Mouse (Mus musculus) lung, postnatal 0 days (tissue): ENCODE results near the gene A930018P22Rik. TPM values are rescaled to one million over a fixed set of nuclear protein-coding genes. Genes with fewer than 3 reads are reported as not detected.

Source experiments
- ATAC-seq: fragments of 200-750 bp; cut with Nextera tagmentation; 2 replicates; pipeline ENCODE4 v1.8.0; 2017; ENCODE audit warnings: moderate library complexity
- DNase-seq: peaks from one replicate; pipeline ENCODE4 v3.0.0-alpha.2; 2016; ENCODE audit warnings: low spot score
- H3K27ac ChIP-seq: fragments of 300-500 bp; sonication (generic); 2 replicates; pipeline ENCODE4 v1.5.1; 2014; ENCODE audit warnings: antibody characterized with exemption, mild to moderate bottlenecking, low read length, mixed read lengths
- H3K27me3 ChIP-seq: fragments of 300-500 bp; sonication (generic); replicated peaks from 2 replicates; pipeline ENCODE4 v1.6.1; 2014; ENCODE audit warnings: low read length, mixed read lengths; ENCODE audit not compliant: insufficient read depth
- H3K36me3 ChIP-seq: fragments of 300-500 bp; sonication (generic); 2 replicates; pipeline ENCODE4 v1.6.1; 2014; ENCODE audit warnings: low read length, mixed read lengths; ENCODE audit not compliant: insufficient read depth
- H3K4me1 ChIP-seq: fragments of 300-500 bp; sonication (generic); 2 replicates; pipeline ENCODE4 v1.6.1; 2014; ENCODE audit warnings: antibody characterized with exemption, low read depth, low read length, mixed read lengths; ENCODE audit not compliant: insufficient read depth
- H3K4me2 ChIP-seq: fragments of 300-500 bp; sonication (generic); replicated peaks from 2 replicates; pipeline ENCODE4 v1.6.1; 2014; ENCODE audit warnings: low read depth, mild to moderate bottlenecking, low read length, moderate library complexity, mixed read lengths
- H3K4me3 ChIP-seq: fragments of 300-500 bp; sonication (generic); 2 replicates; pipeline ENCODE4 v1.5.1; 2014; ENCODE audit warnings: low read depth, low read length
- H3K9ac ChIP-seq: fragments of 300-500 bp; sonication (generic); replicated peaks from 2 replicates; pipeline ENCODE4 v1.6.1; 2014; ENCODE audit warnings: low read depth, mild to moderate bottlenecking
- H3K9me3 ChIP-seq: fragments of 300-500 bp; sonication (generic); 2 replicates; pipeline ENCODE4 v1.6.1; 2016; ENCODE audit warnings: low read length, mixed read lengths
- CTCF ChIP-seq: IDR thresholded peaks from 2 replicates; pipeline ENCODE4 v1.5.1; 2016; ENCODE audit warnings: antibody characterized with exemption, mild to moderate bottlenecking
- EP300 ChIP-seq: IDR thresholded peaks from 2 replicates; pipeline ENCODE4 v1.6.1; 2016; ENCODE audit warnings: antibody characterized with exemption, mild to moderate bottlenecking, control low read depth
- WGBS: fragments of 180-500 bp; shearing (Covaris S2); extraction: QIAGEN DNeasy Blood & Tissue Kit; methylation state at CpG from one replicate; pipeline ENCODE4 v1.1.7; 2014; 5-methylcytosine and 5-hydroxymethylcytosine counted together
- polyA plus RNA-seq: library from polyadenylated mRNA; unstranded; fragments of >200 nt; fragmentation: Nextera tagmentation; extraction: Ambion mirVana; gene quantifications from 2 replicates; pipeline ENCODE4 v1.2.1, GENCODE M21; 2015

A930018P22Rik gene
- polyA plus RNA-seq, 1 experiment from 2014 or later: 0.14 TPM

DNA sequence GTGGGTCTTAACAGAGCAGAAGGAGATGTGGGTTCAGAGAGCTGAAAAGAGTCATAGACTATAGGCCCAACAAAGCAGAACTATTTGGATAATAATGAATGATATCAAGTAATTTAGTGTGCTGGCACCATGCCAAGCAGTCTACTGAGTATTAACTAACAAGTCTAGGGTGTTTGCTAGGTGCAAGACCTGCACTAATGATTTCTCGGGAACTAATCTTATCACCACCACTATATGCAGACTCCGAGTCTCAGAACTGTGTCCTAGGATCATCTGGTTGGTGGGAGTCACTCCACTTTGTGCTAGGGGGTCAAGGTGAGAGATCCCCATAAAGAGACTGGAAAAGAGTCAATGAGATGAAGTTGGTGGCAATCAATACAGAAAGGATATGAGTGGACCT lies 43.1 kb downstream of the A930018P22Rik start:
- TF ChIP-seq EP300 (no peak), CTCF (no peak)
- no peak overlapping the region for H3K27ac ChIP-seq
- 60% methylated on average over 2 of the region's 2 CpGs for WGBS
- DNase-seq: no peak
- no peak overlapping the region for H3K9ac ChIP-seq
- no peaks in the 10 kb centered on the region for H3K36me3 ChIP-seq
- no peaks in the 10 kb centered on the region for H3K4me1 ChIP-seq
- H3K9me3 ChIP-seq: no peaks in the 10 kb centered on the region
- H3K4me2 ChIP-seq: no peak overlapping the region
- H3K27me3 ChIP-seq: no peaks in the 10 kb centered on the region
- H3K4me3 ChIP-seq: no peak overlapping the region
- ATAC-seq: no peak

DNA sequence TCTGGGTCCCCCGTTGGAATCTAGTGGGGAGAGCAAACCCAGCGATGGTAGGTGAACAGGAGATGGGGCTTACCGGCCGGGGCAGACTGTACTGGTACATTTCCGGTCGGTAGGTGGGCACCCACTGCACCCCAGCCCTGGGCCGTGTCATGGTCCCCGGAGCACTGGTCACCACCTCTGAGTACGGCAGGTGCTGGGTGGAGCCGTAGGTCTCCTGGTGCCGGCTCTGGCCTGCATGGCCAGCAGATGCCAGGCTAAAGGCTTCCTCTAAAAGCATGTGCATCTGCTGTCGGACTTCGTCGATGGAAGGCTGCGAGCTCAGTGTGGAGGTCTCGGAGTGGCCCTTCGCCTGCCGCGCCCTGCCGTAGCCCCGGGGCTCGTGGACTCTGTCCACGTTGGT lies 45.2 kb downstream of the A930018P22Rik start:
- Histone ChIP-seq H3K4me2 (no peak overlapping the region), H3K4me1 (no peaks in the 10 kb centered on the region), H3K36me3 (no peaks in the 10 kb centered on the region), H3K4me3 (no peak overlapping the region), H3K27ac (no peak overlapping the region), H3K9me3 (no peaks in the 10 kb centered on the region), H3K9ac (no peak overlapping the region), H3K27me3 (no peaks in the 10 kb centered on the region)
- DNase-seq: no peak
- no peak for TF ChIP-seq EP300
- no peak for TF ChIP-seq CTCF
- 94% methylated on average over 23 of the region's 23 CpGs for WGBS
- ATAC-seq: no peak

DNA sequence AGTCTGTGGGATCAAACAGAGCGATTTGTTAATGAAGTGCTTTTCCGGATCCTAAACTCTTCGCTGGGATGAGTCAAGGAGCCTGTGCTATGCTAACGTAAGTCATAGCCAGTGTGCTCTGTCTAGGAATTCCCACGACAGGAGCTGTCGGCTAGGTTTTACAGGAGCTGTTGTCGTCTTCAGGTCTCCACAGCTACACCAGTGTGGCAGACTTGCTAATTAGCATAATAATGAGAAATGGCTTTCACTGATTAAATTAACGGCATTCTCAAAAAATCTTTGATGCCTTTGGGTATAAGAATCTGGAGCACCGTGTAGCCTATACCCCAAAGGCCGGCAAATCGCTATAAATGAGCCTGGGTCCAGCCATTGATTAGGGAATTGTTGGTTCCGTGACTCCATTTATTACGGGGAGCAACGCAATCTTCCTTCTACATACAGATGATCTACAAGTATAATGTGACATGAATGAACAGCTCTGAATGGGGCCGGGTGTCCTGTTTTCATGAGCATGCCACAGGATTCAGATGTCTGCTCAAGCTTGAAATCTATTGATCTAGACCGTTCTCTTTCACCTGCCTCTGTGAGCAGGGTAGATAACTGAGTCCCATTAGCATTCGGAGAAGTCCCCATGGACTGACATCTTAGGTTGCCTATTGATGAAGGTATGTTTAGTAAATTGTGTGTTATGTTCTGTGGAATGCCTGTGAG lies 45.8 kb downstream of the A930018P22Rik start:
- no peaks in the 10 kb centered on the region for H3K27me3 ChIP-seq
- no peak overlapping the region for H3K4me3 ChIP-seq
- DNase-seq: no peak
- TF ChIP-seq EP300 (no peak), CTCF (no peak)
- H3K4me2 ChIP-seq: no peak overlapping the region
- H3K27ac ChIP-seq: no peak overlapping the region
- no peak overlapping the region for H3K9ac ChIP-seq
- H3K4me1 ChIP-seq: no peaks in the 10 kb centered on the region
- ATAC-seq: no peak
- H3K9me3 ChIP-seq: no peaks in the 10 kb centered on the region
- no peaks in the 10 kb centered on the region for H3K36me3 ChIP-seq
- WGBS: 93% methylated on average over 17 of the region's 17 CpGs

DNA sequence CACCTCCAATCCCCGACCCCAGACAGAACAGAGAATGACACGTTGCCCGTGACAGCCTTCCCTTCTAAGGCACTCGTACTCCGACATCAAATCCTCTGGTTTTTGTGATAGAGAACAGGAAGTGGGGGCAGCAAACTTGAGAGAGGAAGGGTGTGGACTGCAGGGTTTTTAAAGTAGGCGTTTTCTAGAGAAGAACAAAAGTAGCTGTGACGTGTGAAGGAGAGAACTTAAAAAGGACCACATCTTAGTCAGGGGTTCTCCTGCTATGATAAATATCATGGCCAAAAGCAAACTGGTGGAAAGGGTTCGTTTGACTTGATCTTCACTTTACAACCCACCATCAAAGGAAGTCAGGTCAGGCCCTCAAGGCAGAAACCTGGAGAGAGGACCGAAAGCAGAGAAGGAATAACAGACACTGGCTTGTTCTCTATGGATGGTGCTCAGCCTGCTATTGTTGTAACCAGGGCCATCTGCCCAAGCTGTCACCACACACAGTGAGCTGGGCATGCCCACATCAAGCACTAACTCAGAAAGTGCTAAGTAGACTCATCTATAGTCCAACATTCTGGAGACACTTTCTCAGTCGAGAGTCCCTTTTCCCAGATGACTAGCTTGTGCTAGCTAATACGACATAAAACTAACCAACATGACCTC lies 50.3 kb downstream of the A930018P22Rik start:
- H3K9ac ChIP-seq: no peak overlapping the region
- no peak overlapping the region for H3K27ac ChIP-seq
- no peaks in the 10 kb centered on the region for H3K27me3 ChIP-seq
- H3K4me3 ChIP-seq: no peak overlapping the region
- ATAC-seq (no peak), DNase-seq (no peak)
- H3K9me3 ChIP-seq: no peaks in the 10 kb centered on the region
- H3K36me3 ChIP-seq: no peaks in the 10 kb centered on the region
- no peaks in the 10 kb centered on the region for H3K4me1 ChIP-seq
- no peak for TF ChIP-seq EP300
- TF ChIP-seq CTCF: no peak
- 43% methylated on average over 11 of the region's 11 CpGs for WGBS
- H3K4me2 ChIP-seq: no peak overlapping the region

DNA sequence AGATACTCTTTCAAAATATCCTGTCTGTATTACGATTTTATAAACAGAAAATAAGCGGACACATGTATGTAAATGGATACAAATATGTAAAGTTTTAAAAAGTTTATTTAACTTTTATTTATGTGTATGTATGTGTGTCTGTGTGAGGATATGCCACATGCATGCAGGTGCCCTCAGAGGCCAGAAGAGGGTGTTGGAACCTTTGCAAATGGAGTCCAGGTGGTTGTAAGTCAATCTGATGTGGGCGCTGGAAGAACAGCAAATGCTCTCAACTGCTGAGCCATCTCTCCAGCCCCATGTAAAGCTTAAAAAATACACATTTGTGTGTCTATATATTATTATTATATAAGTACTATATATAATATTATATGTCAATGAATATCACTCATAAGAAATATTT lies 50.9 kb downstream of the A930018P22Rik start:
- WGBS: 83% methylated on average over 3 of the region's 3 CpGs
- no peak overlapping the region for H3K4me2 ChIP-seq
- TF ChIP-seq EP300 (no peak), CTCF (no peak)
- H3K4me3 ChIP-seq: no peak overlapping the region
- no peak for ATAC-seq
- no peak overlapping the region for H3K9ac ChIP-seq
- H3K36me3 ChIP-seq: no peaks in the 10 kb centered on the region
- no peaks in the 10 kb centered on the region for H3K27me3 ChIP-seq
- no peak overlapping the region for H3K27ac ChIP-seq
- no peak for DNase-seq
- H3K9me3 ChIP-seq: no peaks in the 10 kb centered on the region
- no peaks in the 10 kb centered on the region for H3K4me1 ChIP-seq

Other genes with a start within 250 kb of the A930018P22Rik start
- gene Lmo2, start 164.8 kb upstream of the A930018P22Rik start, polyA plus RNA-seq: 30.6 and 46.5 TPM in 2 replicates
- 38.3 and 40.9 TPM in 2 replicates for gene Fbxo3, start 95.0 kb upstream of the A930018P22Rik start, polyA plus RNA-seq
- 1.4 and 1.6 TPM in 2 replicates for gene 4931422A03Rik, start 94.4 kb upstream of the A930018P22Rik start, polyA plus RNA-seq
- gene Gm10912, start 56.9 kb upstream of the A930018P22Rik start, polyA plus RNA-seq: not detected in 2 replicates
- gene Gm10799, start 54.2 kb upstream of the A930018P22Rik start, polyA plus RNA-seq: not detected in 2 replicates
- 3.7 and 4.2 TPM in 2 replicates for gene Cd59b, start 52.9 kb upstream of the A930018P22Rik start, polyA plus RNA-seq
- 32.4 and 33.2 TPM in 2 replicates for gene Cd59a, start 27.0 kb upstream of the A930018P22Rik start, polyA plus RNA-seq